Comparison of ENCODE assay signal across 9 mouse cellular contexts in genomic region chr19:28834798-28835499, GRCm38 (mm10). TPM values are rescaled to one million over a fixed set of nuclear protein-coding genes. Genes with fewer than 3 reads are reported as not detected.
DNase-seq lines count a peak whose midpoint lies in the region; ATAC-seq lines count a peak whose summit lies in the region.
"Had no signal": no experiment of that assay in that cellular context is flagged by ENCODE, and none has a peak within 500 bp of the region (broad histone marks: within the 10 kb centered on the region; RNA-seq: fewer than 3 reads in every experiment).

Gene Slc1a1 (plus strand): TSS chr19:28835049.

- peak within 1 kb of the TSS; percentile 47 for H3K9ac ChIP-seq in embryonic facial prominence, embryonic 12.5 days
- H3K9ac ChIP-seq in heart, embryonic 11.5 days (ENCODE audit: low read depth, low read length), result peak within 1 kb of the TSS; percentile 64
- H3K9ac ChIP-seq in kidney, embryonic 16.5 days (replicated peaks; ENCODE audit: low read length), result peak within 1 kb of the TSS; percentile 60
- peak within 1 kb of the TSS; percentile 62 for H3K9ac ChIP-seq in limb, embryonic 13.5 days
- H3K9ac ChIP-seq in midbrain, embryonic 13.5 days (replicated peaks), result peak within 1 kb of the TSS; percentile 69

- WGBS in embryonic facial prominence, embryonic 12.5 days, result under 1% methylated on average over 67 of the region's 68 CpGs
- WGBS in heart, embryonic 11.5 days (ENCODE audit: insufficient replicate concordance), result 1% methylated on average over 66 of the region's 68 CpGs
- WGBS in kidney, embryonic 16.5 days, result under 1% methylated on average over 67 of the region's 68 CpGs
- under 1% methylated on average over 68 of the region's 68 CpGs for WGBS in limb, embryonic 13.5 days
- under 1% methylated on average over 68 of the region's 68 CpGs for WGBS in midbrain, embryonic 13.5 days

- H3K9me3 ChIP-seq in embryonic facial prominence, embryonic 12.5 days, result no peaks in the 10 kb centered on the region
- H3K9me3 ChIP-seq in heart, embryonic 11.5 days (replicated peaks; ENCODE audit: control insufficient read depth, low read length), result no peaks in the 10 kb centered on the region
- no peaks in the 10 kb centered on the region for H3K9me3 ChIP-seq in kidney, embryonic 16.5 days (ENCODE audit: low read length)
- peaks cover 6% of the 10 kb centered on the region for H3K9me3 ChIP-seq in limb, embryonic 13.5 days
- peaks cover 6% of the 10 kb centered on the region; the same call in 1 of the 2 replicates for H3K9me3 ChIP-seq in midbrain, embryonic 13.5 days

- peak within 1 kb of the TSS; percentile 98 for H3K4me2 ChIP-seq in embryonic facial prominence, embryonic 12.5 days (replicated peaks)
- H3K4me2 ChIP-seq in heart, embryonic 11.5 days, result peak within 1 kb of the TSS; percentile 97
- peak within 1 kb of the TSS; percentile 100 for H3K4me2 ChIP-seq in kidney, embryonic 16.5 days (replicated peaks; ENCODE audit: low read depth, low read length)
- peak within 1 kb of the TSS; percentile 97 for H3K4me2 ChIP-seq in limb, embryonic 13.5 days (replicated peaks)
- H3K4me2 ChIP-seq in midbrain, embryonic 13.5 days (replicated peaks), result peak within 1 kb of the TSS; percentile 86

- peaks cover 12% of the 10 kb centered on the region; the same call in 1 of the 2 replicates for H3K4me1 ChIP-seq in embryonic facial prominence, embryonic 12.5 days
- no peaks in the 10 kb centered on the region for H3K4me1 ChIP-seq in heart, embryonic 11.5 days (ENCODE audit: control insufficient read depth, insufficient read depth, low read length)
- peaks cover 19% of the 10 kb centered on the region for H3K4me1 ChIP-seq in kidney, embryonic 16.5 days (ENCODE audit: insufficient read depth, low read length)
- H3K4me1 ChIP-seq in limb, embryonic 13.5 days, result peaks cover 10% of the 10 kb centered on the region
- peaks cover 5% of the 10 kb centered on the region for H3K4me1 ChIP-seq in midbrain, embryonic 13.5 days (replicated peaks)

- H3K36me3 ChIP-seq in embryonic facial prominence, embryonic 12.5 days, result no peaks in the 10 kb centered on the region
- H3K36me3 ChIP-seq in heart, embryonic 11.5 days (ENCODE audit: control insufficient read depth, insufficient read depth, low read length), result no peaks in the 10 kb centered on the region
- no peaks in the 10 kb centered on the region for H3K36me3 ChIP-seq in kidney, embryonic 16.5 days (ENCODE audit: insufficient read depth, low read length)
- H3K36me3 ChIP-seq in limb, embryonic 13.5 days, result no peaks in the 10 kb centered on the region
- H3K36me3 ChIP-seq in midbrain, embryonic 13.5 days, result no peaks in the 10 kb centered on the region

- peak; percentile 35; the same call in 1 of the 2 replicates for ATAC-seq in embryonic facial prominence, embryonic 12.5 days (ENCODE audit: insufficient number of reproducible peaks, insufficient read depth, low FRiP score, low TSS enrichment)
- ATAC-seq in heart, embryonic 11.5 days (replicated peaks; ENCODE audit: insufficient number of reproducible peaks, low FRiP score, low TSS enrichment), result 0 out of 2 replicates have a peak, but pooled peaks have one; percentile 7
- peak; percentile 70 for ATAC-seq in kidney, embryonic 16.5 days (ENCODE audit: low FRiP score, low TSS enrichment)
- peak; percentile 51 for ATAC-seq in limb, embryonic 13.5 days (ENCODE audit: low FRiP score, low read depth)
- ATAC-seq in midbrain, embryonic 13.5 days, result peak; percentile 91

- H3K27ac ChIP-seq in embryonic facial prominence, embryonic 12.5 days, result no peak within 1 kb of the TSS
- no peak within 1 kb of the TSS for H3K27ac ChIP-seq in heart, embryonic 11.5 days (ENCODE audit: low read depth, low read length)
- H3K27ac ChIP-seq in kidney, embryonic 16.5 days (ENCODE audit: low read length), result no peak within 1 kb of the TSS
- H3K27ac ChIP-seq in limb, embryonic 13.5 days, result no peak within 1 kb of the TSS
- peak within 1 kb of the TSS; percentile 65 for H3K27ac ChIP-seq in midbrain, embryonic 13.5 days

- H3K27me3 ChIP-seq in embryonic facial prominence, embryonic 12.5 days, result peaks cover 36% of the 10 kb centered on the region
- peaks cover 24% of the 10 kb centered on the region for H3K27me3 ChIP-seq in heart, embryonic 11.5 days (ENCODE audit: control insufficient read depth, insufficient read depth, low read length)
- H3K27me3 ChIP-seq in kidney, embryonic 16.5 days (ENCODE audit: insufficient read depth, low read length), result peaks cover 24% of the 10 kb centered on the region
- H3K27me3 ChIP-seq in limb, embryonic 13.5 days, result peaks cover 45% of the 10 kb centered on the region
- H3K27me3 ChIP-seq in midbrain, embryonic 13.5 days, result peaks cover 23% of the 10 kb centered on the region

- peak; percentile 9 for DNase-seq in gastrocnemius, adult 18-20 months (ENCODE audit: low spot score)
- DNase-seq in gastrocnemius, adult 8-10 months (ENCODE audit: low spot score in 2 of 2), result no peak
- peak; percentile 46 for DNase-seq in telencephalon, adult 2 months (ENCODE audit: low read depth, low spot score)

- H3K4me3 ChIP-seq in embryonic facial prominence, embryonic 12.5 days, result peak within 1 kb of the TSS; percentile 59
- H3K4me3 ChIP-seq in heart, embryonic 11.5 days (ENCODE audit: low read depth, low read length), result peak within 1 kb of the TSS; percentile 63
- H3K4me3 ChIP-seq in kidney, embryonic 16.5 days (ENCODE audit: low read length), result peak within 1 kb of the TSS; percentile 65
- peak within 1 kb of the TSS; percentile 59 for H3K4me3 ChIP-seq in limb, embryonic 13.5 days
- peak within 1 kb of the TSS; percentile 63 for H3K4me3 ChIP-seq in midbrain, embryonic 13.5 days (replicated peaks)
- H3K4me3 ChIP-seq: myocyte had no signal

RNA-seq across cellular contexts. Expression of gene Slc1a1, which starts in this region (rescaled TPM):
- total RNA-seq in gastrocnemius, adult 18-20 months (2021), result 1 to 10 TPM; 3.1 to 3.6 TPM
- 1 to 10 TPM; 2.3 to 2.9 (median 2.6) TPM for total RNA-seq in gastrocnemius, adult 8-10 months (2022)
- 1.1 and 2.2 TPM in 2 replicates for polyA plus RNA-seq in embryonic facial prominence, embryonic 12.5 days (2016; fragmentation: Nextera tagmentation; extraction: Ambion mirVana)
- polyA plus RNA-seq in heart, embryonic 11.5 days (2014; fragmentation: Nextera tagmentation; extraction: Ambion mirVana), result 0.93 and 1.5 TPM in 2 replicates
- 7.0 and 7.9 TPM in 2 replicates for polyA plus RNA-seq in kidney, embryonic 16.5 days (2015; fragmentation: Nextera tagmentation; extraction: Ambion mirVana)
- 1.0 and 1.3 TPM in 2 replicates for polyA plus RNA-seq in limb, embryonic 13.5 days (2015; fragmentation: Nextera tagmentation; extraction: Ambion mirVana)
- 12.7 and 13.1 TPM in 2 replicates for polyA plus RNA-seq in midbrain, embryonic 13.5 days (2015; fragmentation: Nextera tagmentation; extraction: Ambion mirVana)
- polyA plus RNA-seq: myocyte had no signal

Comparison
In these comparisons a context has a peak if more than half of its experiments do, and no peak if none do; other contexts are left out.
1. DNase-seq: peak in gastrocnemius, adult 18-20 months (single experiment) and telencephalon, adult 2 months (single experiment); none in gastrocnemius, adult 8-10 months (0 of 2).
2. ATAC-seq: peak in every context shown above with its lines; median percentile 91 in midbrain, embryonic 13.5 days; 70 in kidney, embryonic 16.5 days; 51 in limb, embryonic 13.5 days; 35 in embryonic facial prominence, embryonic 12.5 days; 7 in heart, embryonic 11.5 days.
3. Peak in every context shown above with its lines, with median percentiles within 50 percentile points of each other: H3K4me2 ChIP-seq, H3K4me3 ChIP-seq and H3K9ac ChIP-seq.